Mouse (Mus musculus): ENCODE results near the gene Gm45716. TPM values are rescaled to one million over a fixed set of nuclear protein-coding genes. Genes with fewer than 3 reads are reported as not detected.

Gm45716 gene
- polyA plus RNA-seq, 1 experiment = 4.9 TPM

DNA sequence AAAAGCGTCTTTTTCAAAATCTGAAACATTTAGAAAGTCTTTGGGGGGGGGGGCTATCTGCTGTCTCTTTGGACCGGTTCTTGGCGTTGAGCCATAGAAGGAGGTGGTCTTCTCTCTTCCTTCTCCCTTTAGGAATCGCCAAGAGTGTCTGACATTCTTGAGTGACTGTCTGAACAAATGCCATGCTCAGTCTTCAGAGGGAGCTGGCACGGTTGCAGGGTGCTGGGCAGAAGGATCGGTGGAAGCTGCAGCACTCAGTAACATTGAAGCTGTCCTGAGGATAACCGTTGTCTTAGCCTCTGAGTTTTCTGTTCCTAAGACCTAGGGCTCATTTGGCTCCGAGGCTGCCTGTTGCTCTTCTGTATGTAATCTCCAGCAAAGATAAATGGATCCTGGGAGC lies 64.9 kb downstream of the Gm45716 start:
- Histone ChIP-seq H3K4me1 (ENCODE audit: control insufficient read depth, insufficient read depth, low read length) (no peaks in the 10 kb centered on the region), H3K27ac (ENCODE audit: insufficient read depth, low read length) (no peak overlapping the region), H3K4me3 (replicated peaks; ENCODE audit: insufficient read depth, low read depth, low read length) (no peak overlapping the region), H3K27me3 (ENCODE audit: control insufficient read depth, insufficient read depth, low read length) (no peaks in the 10 kb centered on the region)
- no peak for DNase-seq
- WGBS = 19% methylated on average over 8 of the region's 8 CpGs
- TF ChIP-seq CTCF (IDR thresholded peaks at IDR 0.05; ENCODE audit: borderline replicate concordance, insufficient read depth, low read depth, low read length) (no peak), POLR2A (IDR thresholded peaks at IDR 0.05; ENCODE audit: borderline replicate concordance, insufficient read depth, low read length) (no peak)

- H3K27me3 ChIP-seq (ENCODE audit: control insufficient read depth, insufficient read depth, low read length) = no peaks in the 10 kb centered on the region
- 91% methylated on average over 3 of the region's 3 CpGs for WGBS
- no peak for DNase-seq
- no peaks in the 10 kb centered on the region for H3K4me1 ChIP-seq (ENCODE audit: control insufficient read depth, insufficient read depth, low read length)
- TF ChIP-seq POLR2A (IDR thresholded peaks at IDR 0.05; ENCODE audit: borderline replicate concordance, insufficient read depth, low read length) (no peak), CTCF (IDR thresholded peaks at IDR 0.05; ENCODE audit: borderline replicate concordance, insufficient read depth, low read depth, low read length) (no peak)
- no peak overlapping the region for H3K27ac ChIP-seq (ENCODE audit: insufficient read depth, low read length)
- H3K4me3 ChIP-seq (replicated peaks; ENCODE audit: insufficient read depth, low read depth, low read length) = no peak overlapping the region
Measured at GRCm38 (mm10) chr11:90254536-90254935, 67.1 kb downstream of the Gm45716 start.

DNA sequence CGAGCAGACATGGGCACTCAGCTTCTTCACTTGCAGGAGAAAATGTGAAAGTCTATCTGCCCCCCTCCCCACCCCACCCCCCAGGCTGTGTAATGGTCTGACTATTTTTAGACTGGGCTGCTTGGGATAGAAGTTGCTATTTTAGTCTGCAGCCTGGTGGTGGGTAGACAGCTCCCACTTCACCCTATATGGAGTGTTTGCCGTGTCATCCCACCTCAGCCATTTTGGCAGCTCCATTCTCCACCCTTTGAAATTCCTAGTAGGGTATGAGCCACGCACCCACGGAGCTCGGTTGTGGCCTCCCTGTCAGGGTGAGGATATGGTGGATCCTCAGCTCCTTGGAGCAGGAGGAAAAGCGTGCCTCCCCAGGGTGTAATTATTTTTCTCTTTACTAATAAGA lies 68.2 kb downstream of the Gm45716 start:
- no peak for DNase-seq
- Histone ChIP-seq H3K4me1 (ENCODE audit: control insufficient read depth, insufficient read depth, low read length) (no peaks in the 10 kb centered on the region), H3K27ac (ENCODE audit: insufficient read depth, low read length) (no peak overlapping the region), H3K4me3 (replicated peaks; ENCODE audit: insufficient read depth, low read depth, low read length) (no peak overlapping the region), H3K27me3 (ENCODE audit: control insufficient read depth, insufficient read depth, low read length) (no peaks in the 10 kb centered on the region)
- 88% methylated on average over 6 of the region's 6 CpGs for WGBS
- TF ChIP-seq CTCF (IDR thresholded peaks at IDR 0.05; ENCODE audit: borderline replicate concordance, insufficient read depth, low read depth, low read length) (no peak), POLR2A (IDR thresholded peaks at IDR 0.05; ENCODE audit: borderline replicate concordance, insufficient read depth, low read length) (no peak)

DNA sequence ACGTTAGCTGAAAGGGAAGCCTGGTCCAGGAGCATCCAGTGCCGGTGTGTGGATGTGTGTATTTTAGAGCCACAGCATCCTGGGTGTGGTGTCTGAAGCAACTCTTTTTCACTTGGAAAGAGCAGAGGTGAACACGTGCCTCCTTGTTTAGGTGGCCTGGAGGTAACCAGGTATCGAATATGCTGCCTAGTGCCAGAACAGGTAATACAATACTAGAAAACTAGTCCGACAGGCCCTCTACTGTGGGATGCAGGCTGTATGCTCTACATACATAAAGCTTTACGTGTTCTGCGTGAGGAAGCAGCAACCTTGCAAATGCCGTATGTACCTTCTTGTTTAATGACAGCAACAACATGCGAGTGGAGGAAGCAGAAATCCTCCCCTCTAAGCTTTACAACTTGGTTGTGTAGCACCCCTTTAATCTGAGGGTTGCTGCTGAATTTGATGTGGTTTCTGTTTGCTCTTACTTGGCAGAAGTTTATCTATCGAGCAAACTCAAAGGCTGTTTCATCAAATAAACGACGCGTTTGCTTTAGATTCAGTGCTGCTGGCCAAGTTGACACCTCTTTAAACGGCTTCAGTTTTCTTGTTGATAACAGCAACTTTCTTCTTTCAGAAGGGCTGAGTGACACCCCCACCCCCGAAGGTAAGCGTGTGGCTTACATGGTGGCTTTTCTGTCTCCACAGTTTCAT lies 69.5 kb downstream of the Gm45716 start:
- no peak overlapping the region for H3K27ac ChIP-seq (ENCODE audit: insufficient read depth, low read length)
- H3K27me3 ChIP-seq (ENCODE audit: control insufficient read depth, insufficient read depth, low read length) = no peaks in the 10 kb centered on the region
- no peak overlapping the region for H3K4me3 ChIP-seq (replicated peaks; ENCODE audit: insufficient read depth, low read depth, low read length)
- 93% methylated on average over 16 of the region's 16 CpGs for WGBS
- DNase-seq = no peak
- H3K4me1 ChIP-seq (ENCODE audit: control insufficient read depth, insufficient read depth, low read length) = no peaks in the 10 kb centered on the region
- no peak for TF ChIP-seq POLR2A (IDR thresholded peaks at IDR 0.05; ENCODE audit: borderline replicate concordance, insufficient read depth, low read length)
- no peak for TF ChIP-seq CTCF (IDR thresholded peaks at IDR 0.05; ENCODE audit: borderline replicate concordance, insufficient read depth, low read depth, low read length)

GRCm38 (mm10) chr11:90258321-90258927 lies 70.9 kb downstream of the Gm45716 start:
- no peaks in the 10 kb centered on the region for H3K27me3 ChIP-seq (ENCODE audit: control insufficient read depth, insufficient read depth, low read length)
- H3K4me1 ChIP-seq (ENCODE audit: control insufficient read depth, insufficient read depth, low read length) = no peaks in the 10 kb centered on the region
- H3K27ac ChIP-seq (ENCODE audit: insufficient read depth, low read length) = no peak overlapping the region
- 74% methylated on average over 10 of the region's 10 CpGs for WGBS
- no peak overlapping the region for H3K4me3 ChIP-seq (replicated peaks; ENCODE audit: insufficient read depth, low read depth, low read length)
- no peak for DNase-seq
- no peak for TF ChIP-seq POLR2A (IDR thresholded peaks at IDR 0.05; ENCODE audit: borderline replicate concordance, insufficient read depth, low read length)
- TF ChIP-seq CTCF (IDR thresholded peaks at IDR 0.05; ENCODE audit: borderline replicate concordance, insufficient read depth, low read depth, low read length) = no peak

GRCm38 (mm10) chr11:90259071-90259470 lies 71.6 kb downstream of the Gm45716 start:
- Histone ChIP-seq H3K4me3 (replicated peaks; ENCODE audit: insufficient read depth, low read depth, low read length) (no peak overlapping the region), H3K27me3 (ENCODE audit: control insufficient read depth, insufficient read depth, low read length) (no peaks in the 10 kb centered on the region), H3K4me1 (ENCODE audit: control insufficient read depth, insufficient read depth, low read length) (no peaks in the 10 kb centered on the region), H3K27ac (ENCODE audit: insufficient read depth, low read length) (no peak overlapping the region)
- TF ChIP-seq POLR2A (IDR thresholded peaks at IDR 0.05; ENCODE audit: borderline replicate concordance, insufficient read depth, low read length) (no peak), CTCF (IDR thresholded peaks at IDR 0.05; ENCODE audit: borderline replicate concordance, insufficient read depth, low read depth, low read length) (no peak)
- DNase-seq = no peak
- WGBS = 52% methylated on average over 4 of the region's 4 CpGs

- no peaks in the 10 kb centered on the region for H3K4me1 ChIP-seq (ENCODE audit: control insufficient read depth, insufficient read depth, low read length)
- no peaks in the 10 kb centered on the region for H3K27me3 ChIP-seq (ENCODE audit: control insufficient read depth, insufficient read depth, low read length)
- no peak for DNase-seq
- no peak overlapping the region for H3K4me3 ChIP-seq (replicated peaks; ENCODE audit: insufficient read depth, low read depth, low read length)
- WGBS = 94% methylated on average over 9 of the region's 9 CpGs
- H3K27ac ChIP-seq (ENCODE audit: insufficient read depth, low read length) = no peak overlapping the region
- no peak for TF ChIP-seq POLR2A (IDR thresholded peaks at IDR 0.05; ENCODE audit: borderline replicate concordance, insufficient read depth, low read length)
- TF ChIP-seq CTCF (IDR thresholded peaks at IDR 0.05; ENCODE audit: borderline replicate concordance, insufficient read depth, low read depth, low read length) = no peak
Measured at GRCm38 (mm10) chr11:90259826-90260225, 72.3 kb downstream of the Gm45716 start.

GRCm38 (mm10) chr11:90264180-90264579 lies 76.7 kb downstream of the Gm45716 start:
- no peaks in the 10 kb centered on the region for H3K27me3 ChIP-seq (ENCODE audit: control insufficient read depth, insufficient read depth, low read length)
- TF ChIP-seq POLR2A (IDR thresholded peaks at IDR 0.05; ENCODE audit: borderline replicate concordance, insufficient read depth, low read length) (no peak), CTCF (IDR thresholded peaks at IDR 0.05; ENCODE audit: borderline replicate concordance, insufficient read depth, low read depth, low read length) (no peak)
- H3K4me1 ChIP-seq (ENCODE audit: control insufficient read depth, insufficient read depth, low read length) = no peaks in the 10 kb centered on the region
- 87% methylated on average over 11 of the region's 11 CpGs for WGBS
- DNase-seq = no peak
- H3K4me3 ChIP-seq (replicated peaks; ENCODE audit: insufficient read depth, low read depth, low read length) = no peak overlapping the region
- no peak overlapping the region for H3K27ac ChIP-seq (ENCODE audit: insufficient read depth, low read length)
